ENCODE assay signal across 13 mouse cellular contexts in the genomic region with DNA sequence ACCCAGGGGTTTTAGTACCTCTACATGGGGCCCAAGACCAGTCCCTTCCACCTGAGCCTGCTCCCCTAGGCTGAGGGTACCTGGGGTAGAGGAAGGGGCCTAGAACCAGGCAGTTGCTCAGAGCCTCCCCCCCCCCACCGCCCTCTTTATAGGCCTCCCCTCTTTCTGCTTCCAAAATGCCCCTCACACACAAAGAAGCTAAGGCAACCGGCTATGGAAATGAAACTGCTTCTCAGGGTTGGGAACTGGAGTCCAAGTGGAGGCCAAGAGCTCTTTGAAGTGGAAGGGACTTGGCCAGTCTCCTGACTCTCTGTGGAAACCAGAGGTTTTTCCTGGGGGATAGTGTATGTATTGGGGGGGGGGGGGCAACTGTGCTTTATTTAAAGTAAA. TPM values are rescaled to one million over a fixed set of nuclear protein-coding genes. Genes with fewer than 3 reads are reported as not detected.
DNase-seq lines count a peak whose midpoint lies in the region; ATAC-seq and TF ChIP-seq lines count a peak whose summit lies in the region.
"Had no signal": no experiment of that assay in that cellular context is flagged by ENCODE, and none has a peak within 500 bp of the region (broad histone marks: within the 10 kb centered on the region; RNA-seq: fewer than 3 reads in every experiment).

No protein-coding gene starts in this region.

- 44% methylated on average over 2 of the region's 2 CpGs for WGBS in kidney, embryonic 14.5 days
- 57% methylated on average over 2 of the region's 2 CpGs for WGBS in embryonic facial prominence, embryonic 10.5 days
- 48% methylated on average over 2 of the region's 2 CpGs for WGBS in hindbrain, embryonic 15.5 days
- WGBS in midbrain, postnatal 0 days: 58% methylated on average over 2 of the region's 2 CpGs

- DNase-seq in kidney, postnatal 14 days: no peak
- DNase-seq in embryonic facial prominence, embryonic 10.5 days (ENCODE audit: low spot score): no peak
- peak; percentile 70 for DNase-seq in midbrain, postnatal 0 days (ENCODE audit: low spot score)
- no peak for DNase-seq in adrenal gland, postnatal 36 days
- no peak for DNase-seq in layer of hippocampus, postnatal 14 days (ENCODE audit: low spot score in 2 of 2)
- no peak for DNase-seq in thymus, postnatal 25 days
- DNase-seq: adrenal gland, postnatal 10 days had no signal

- no peaks in the 10 kb centered on the region for H3K27me3 ChIP-seq in kidney, embryonic 14.5 days (ENCODE audit: control insufficient read depth, insufficient read depth, low read length)
- no peaks in the 10 kb centered on the region for H3K27me3 ChIP-seq in embryonic facial prominence, embryonic 10.5 days (replicated peaks; ENCODE audit: low read depth, poor library complexity, severe bottlenecking)
- no peaks in the 10 kb centered on the region for H3K27me3 ChIP-seq in hindbrain, embryonic 15.5 days
- no peaks in the 10 kb centered on the region for H3K27me3 ChIP-seq in midbrain, postnatal 0 days (ENCODE audit: insufficient read depth, low read length)
- H3K27me3 ChIP-seq: heart, embryonic 12.5 days had no signal

- no peaks in the 10 kb centered on the region for H3K9me3 ChIP-seq in kidney, embryonic 14.5 days (ENCODE audit: control insufficient read depth, low read length)
- no peaks in the 10 kb centered on the region for H3K9me3 ChIP-seq in embryonic facial prominence, embryonic 10.5 days
- H3K9me3 ChIP-seq in hindbrain, embryonic 15.5 days: no peaks in the 10 kb centered on the region
- no peaks in the 10 kb centered on the region for H3K9me3 ChIP-seq in midbrain, postnatal 0 days (ENCODE audit: low read length)
- H3K9me3 ChIP-seq: heart, embryonic 12.5 days had no signal

- H3K9ac ChIP-seq in kidney, embryonic 14.5 days (ENCODE audit: low read depth, low read length): no peak overlapping the region
- H3K9ac ChIP-seq in hindbrain, embryonic 15.5 days: no peak overlapping the region
- H3K9ac ChIP-seq in midbrain, postnatal 0 days (replicated peaks; ENCODE audit: low read length, poor library complexity, severe bottlenecking): no peak overlapping the region
- H3K9ac ChIP-seq: heart, embryonic 12.5 days had no signal

- TF ChIP-seq CTCF in midbrain, postnatal 0 days (IDR thresholded peaks at IDR 0.05): no peak

- H3K36me3 ChIP-seq in kidney, embryonic 14.5 days (ENCODE audit: control insufficient read depth, insufficient read depth, low read length): peaks cover 24% of the 10 kb centered on the region
- H3K36me3 ChIP-seq in embryonic facial prominence, embryonic 10.5 days (replicated peaks): peaks cover 34% of the 10 kb centered on the region
- H3K36me3 ChIP-seq in hindbrain, embryonic 15.5 days: 0 out of 2 replicates have a peak, but pooled peaks cover 7% of the 10 kb centered on the region
- H3K36me3 ChIP-seq in midbrain, postnatal 0 days (ENCODE audit: insufficient read depth, low read length): peaks cover 12% of the 10 kb centered on the region

- peaks cover 26% of the 10 kb centered on the region for H3K4me1 ChIP-seq in kidney, embryonic 14.5 days (ENCODE audit: control insufficient read depth, insufficient read depth, low read length)
- peaks cover 39% of the 10 kb centered on the region for H3K4me1 ChIP-seq in embryonic facial prominence, embryonic 10.5 days
- peaks cover 15% of the 10 kb centered on the region for H3K4me1 ChIP-seq in hindbrain, embryonic 15.5 days (replicated peaks)
- H3K4me1 ChIP-seq in midbrain, postnatal 0 days (ENCODE audit: insufficient read depth, low read length): no peaks in the 10 kb centered on the region; the same call in 1 of the 2 replicates

- no peak for ATAC-seq in kidney, embryonic 14.5 days (ENCODE audit: low FRiP score, low TSS enrichment)
- peak; percentile 49 for ATAC-seq in hindbrain, embryonic 15.5 days (ENCODE audit: low FRiP score, low read depth)
- ATAC-seq in midbrain, postnatal 0 days (ENCODE audit: low FRiP score): peak; percentile 58; the same call in 1 of the 2 replicates

- H3K27ac ChIP-seq in kidney, embryonic 14.5 days (ENCODE audit: low read depth, low read length): peak overlapping the region; percentile 3
- H3K27ac ChIP-seq in embryonic facial prominence, embryonic 10.5 days (replicated peaks): peak overlapping the region; percentile 71
- H3K27ac ChIP-seq in hindbrain, embryonic 15.5 days (replicated peaks): peak overlapping the region; percentile 82
- H3K27ac ChIP-seq in midbrain, postnatal 0 days (ENCODE audit: low read depth, low read length): peak overlapping the region; percentile 26; the same call in 1 of the 2 replicates
- H3K27ac ChIP-seq: macrophage had no signal

- H3K4me2 ChIP-seq in kidney, embryonic 14.5 days (replicated peaks; ENCODE audit: low read depth, low read length): no peak overlapping the region
- H3K4me2 ChIP-seq in hindbrain, embryonic 15.5 days: no peak overlapping the region
- no peak overlapping the region for H3K4me2 ChIP-seq in midbrain, postnatal 0 days (ENCODE audit: low read depth, low read length, poor library complexity, severe bottlenecking)
- H3K4me2 ChIP-seq: heart, embryonic 12.5 days had no signal

- H3K4me3 ChIP-seq in kidney, embryonic 14.5 days (ENCODE audit: low read length): no peak overlapping the region
- H3K4me3 ChIP-seq in embryonic facial prominence, embryonic 10.5 days: no peak overlapping the region
- no peak overlapping the region for H3K4me3 ChIP-seq in hindbrain, embryonic 15.5 days
- H3K4me3 ChIP-seq in midbrain, postnatal 0 days (ENCODE audit: low read depth, low read length): no peak overlapping the region
- H3K4me3 ChIP-seq: heart, embryonic 12.5 days had no signal

RNA-seq across cellular contexts. Expression of a gene that starts 23.7 kb away (rescaled TPM):
- 4.5 and 6.0 TPM in 2 replicates for polyA plus RNA-seq in kidney, embryonic 14.5 days (2014; fragmentation: Nextera tagmentation; extraction: Ambion mirVana)
- 4.1 and 5.2 TPM in 2 replicates for polyA plus RNA-seq in embryonic facial prominence, embryonic 10.5 days (2016; fragmentation: Nextera tagmentation; extraction: Ambion mirVana)
- polyA plus RNA-seq in hindbrain, embryonic 15.5 days (2015; fragmentation: Nextera tagmentation; extraction: Ambion mirVana): 2.4 and 2.9 TPM in 2 replicates
- total RNA-seq in midbrain, postnatal 0 days (2014; rRNA removed): 1.9 and 2.1 TPM in 2 replicates
- polyA plus RNA-seq in midbrain, postnatal 0 days (2015; fragmentation: Nextera tagmentation; extraction: Ambion mirVana): 2.5 and 2.7 TPM in 2 replicates
- total RNA-seq in adrenal gland, postnatal 36 days (2021): 10 to 100 TPM; 29.0 to 45.6 TPM
- 1 to 10 TPM; 7.9 to 8.4 TPM for total RNA-seq in layer of hippocampus, postnatal 14 days (2021)

RNA-seq across cellular contexts. Expression of a gene that starts 31.3 kb away (rescaled TPM):
- 41.5 and 44.5 TPM in 2 replicates for polyA plus RNA-seq in kidney, embryonic 14.5 days (2014; fragmentation: Nextera tagmentation; extraction: Ambion mirVana)
- 35.5 and 37.8 TPM in 2 replicates for polyA plus RNA-seq in embryonic facial prominence, embryonic 10.5 days (2016; fragmentation: Nextera tagmentation; extraction: Ambion mirVana)
- polyA plus RNA-seq in hindbrain, embryonic 15.5 days (2015; fragmentation: Nextera tagmentation; extraction: Ambion mirVana): 35.9 and 39.0 TPM in 2 replicates
- total RNA-seq in midbrain, postnatal 0 days (2014; rRNA removed): 26.7 and 27.9 TPM in 2 replicates
- 49.9 and 52.9 TPM in 2 replicates for polyA plus RNA-seq in midbrain, postnatal 0 days (2015; fragmentation: Nextera tagmentation; extraction: Ambion mirVana)
- total RNA-seq in adrenal gland, postnatal 36 days (2021): 10 to 100 TPM; 86.9 to 87.9 TPM
- 10 to 100 TPM; 69.9 to 76.1 TPM for total RNA-seq in layer of hippocampus, postnatal 14 days (2021)

RNA-seq across cellular contexts. Expression of a gene that starts 53.8 kb away (rescaled TPM):
- polyA plus RNA-seq in kidney, embryonic 14.5 days (2014; fragmentation: Nextera tagmentation; extraction: Ambion mirVana): 33.8 and 37.3 TPM in 2 replicates
- 11.9 and 12.3 TPM in 2 replicates for polyA plus RNA-seq in embryonic facial prominence, embryonic 10.5 days (2016; fragmentation: Nextera tagmentation; extraction: Ambion mirVana)
- 18.1 and 19.7 TPM in 2 replicates for polyA plus RNA-seq in hindbrain, embryonic 15.5 days (2015; fragmentation: Nextera tagmentation; extraction: Ambion mirVana)
- 11.6 and 25.3 TPM in 2 replicates for total RNA-seq in midbrain, postnatal 0 days (2014; rRNA removed)
- 9.3 and 9.4 TPM in 2 replicates for polyA plus RNA-seq in midbrain, postnatal 0 days (2015; fragmentation: Nextera tagmentation; extraction: Ambion mirVana)
- total RNA-seq in adrenal gland, postnatal 36 days (2021): 10 to 100 TPM; 34.1 to 36.9 TPM
- 10 to 100 TPM; 44.1 to 45.2 TPM for total RNA-seq in layer of hippocampus, postnatal 14 days (2021)

RNA-seq across cellular contexts. Expression of a gene that starts 54.1 kb away (rescaled TPM):
- 0.57 and 1.4 TPM in 2 replicates for polyA plus RNA-seq in kidney, embryonic 14.5 days (2014; fragmentation: Nextera tagmentation; extraction: Ambion mirVana)
- 0.65 and 0.81 TPM in 2 replicates for polyA plus RNA-seq in embryonic facial prominence, embryonic 10.5 days (2016; fragmentation: Nextera tagmentation; extraction: Ambion mirVana)
- 1.6 and 2.3 TPM in 2 replicates for polyA plus RNA-seq in hindbrain, embryonic 15.5 days (2015; fragmentation: Nextera tagmentation; extraction: Ambion mirVana)
- total RNA-seq in midbrain, postnatal 0 days (2014; rRNA removed): 0.94 and 1.3 TPM in 2 replicates
- 0.86 and 1.5 TPM in 2 replicates for polyA plus RNA-seq in midbrain, postnatal 0 days (2015; fragmentation: Nextera tagmentation; extraction: Ambion mirVana)
- total RNA-seq in adrenal gland, postnatal 36 days (2021): under 1 TPM; 0.36 to 0.40 TPM
- 1 to 10 TPM in 1 of 2 experiments, under 1 TPM in 1; 0.52 to 2.4 TPM for total RNA-seq in layer of hippocampus, postnatal 14 days (2021)

RNA-seq across cellular contexts. Expression of a gene that starts 58.4 kb away (rescaled TPM):
- polyA plus RNA-seq in kidney, embryonic 14.5 days (2014; fragmentation: Nextera tagmentation; extraction: Ambion mirVana): not detected in 2 replicates
- not detected in 2 replicates for polyA plus RNA-seq in embryonic facial prominence, embryonic 10.5 days (2016; fragmentation: Nextera tagmentation; extraction: Ambion mirVana)
- not detected in 2 replicates for polyA plus RNA-seq in hindbrain, embryonic 15.5 days (2015; fragmentation: Nextera tagmentation; extraction: Ambion mirVana)
- total RNA-seq in midbrain, postnatal 0 days (2014; rRNA removed): not detected in 2 replicates
- polyA plus RNA-seq in midbrain, postnatal 0 days (2015; fragmentation: Nextera tagmentation; extraction: Ambion mirVana): 0.17 and 0.23 TPM in 2 replicates
- 1 to 10 TPM in 1 of 2 experiments, not detected in 1; 1.3 TPM for total RNA-seq in adrenal gland, postnatal 36 days (2021)
- total RNA-seq in layer of hippocampus, postnatal 14 days (2021): not detected
- total RNA-seq: left cerebral cortex, postnatal 10 days had no signal
- polyA plus RNA-seq: heart, embryonic 12.5 days; intestine, embryonic 14.5 days; macrophage had no signal

Comparison
In these comparisons a context has a peak if more than half of its experiments do, and no peak if none do; other contexts are left out.
1. H3K27ac ChIP-seq: peak in every context shown above with its lines; median percentile 82 in hindbrain, embryonic 15.5 days; 71 in embryonic facial prominence, embryonic 10.5 days; 26 in midbrain, postnatal 0 days; 3 in kidney, embryonic 14.5 days.